Mouse (Mus musculus): ENCODE results near the gene 1700066M21Rik. TPM values are rescaled to one million over a fixed set of nuclear protein-coding genes. Genes with fewer than 3 reads are reported as not detected.

1700066M21Rik gene
- total RNA-seq (2021) = 10 to 100 TPM; 21.6 to 24.6 TPM

DNA sequence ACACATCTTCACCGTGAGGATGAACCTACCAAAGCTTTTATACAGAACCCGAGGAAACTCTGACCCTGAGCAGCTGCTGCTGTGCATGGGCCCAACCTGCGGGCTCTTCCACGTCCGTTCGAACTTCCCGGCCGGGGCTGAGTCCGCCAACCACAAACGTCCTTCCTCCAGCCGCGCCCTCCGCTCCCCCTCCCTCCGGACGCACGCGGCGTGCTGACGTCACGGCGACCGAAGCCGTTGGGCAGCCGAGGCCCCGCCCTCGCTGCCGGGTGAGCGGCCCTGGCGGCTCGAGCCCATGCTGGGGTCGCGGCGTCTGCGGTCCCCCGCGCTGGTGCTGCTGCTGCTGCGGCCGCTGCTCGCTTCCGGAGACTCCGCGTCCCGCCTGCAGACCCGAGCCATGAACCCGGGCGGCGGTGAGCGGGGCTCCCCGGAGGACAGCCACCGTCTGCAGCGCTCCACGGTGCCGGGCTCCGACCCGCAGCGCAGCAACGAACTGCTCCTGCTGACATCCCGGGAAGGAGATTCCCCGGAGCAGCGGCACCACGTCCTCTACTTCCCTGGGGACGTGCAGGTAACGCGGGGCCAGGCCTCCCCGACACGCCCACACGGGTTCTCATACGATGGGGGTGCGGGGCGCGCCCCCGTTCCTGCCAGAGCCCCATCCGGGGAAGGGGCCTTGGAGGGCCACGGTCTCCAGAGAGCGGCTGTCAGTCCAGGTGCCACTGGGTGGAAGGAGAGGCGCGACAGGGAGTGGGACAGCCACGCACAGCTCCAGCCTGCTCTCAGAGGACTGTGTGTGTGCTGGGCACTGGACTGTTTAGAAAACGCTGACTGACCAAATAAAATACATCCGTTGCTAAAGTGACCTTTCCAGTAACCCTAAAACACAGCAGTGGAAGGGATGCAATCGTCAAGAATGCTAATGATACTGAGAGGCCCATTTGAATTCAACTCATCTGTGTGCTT, at the start of gene 1700066M21Rik:
1700066M21Rik (plus strand) TSS at position 245 of the 966 bp plus-strand sequence.
- DNase-seq (ENCODE audit: low spot score in 2 of 2) = peak; percentile 95 to 96
- intact Hi-C loops (cut with DNase I) = no loop called here

DNA sequence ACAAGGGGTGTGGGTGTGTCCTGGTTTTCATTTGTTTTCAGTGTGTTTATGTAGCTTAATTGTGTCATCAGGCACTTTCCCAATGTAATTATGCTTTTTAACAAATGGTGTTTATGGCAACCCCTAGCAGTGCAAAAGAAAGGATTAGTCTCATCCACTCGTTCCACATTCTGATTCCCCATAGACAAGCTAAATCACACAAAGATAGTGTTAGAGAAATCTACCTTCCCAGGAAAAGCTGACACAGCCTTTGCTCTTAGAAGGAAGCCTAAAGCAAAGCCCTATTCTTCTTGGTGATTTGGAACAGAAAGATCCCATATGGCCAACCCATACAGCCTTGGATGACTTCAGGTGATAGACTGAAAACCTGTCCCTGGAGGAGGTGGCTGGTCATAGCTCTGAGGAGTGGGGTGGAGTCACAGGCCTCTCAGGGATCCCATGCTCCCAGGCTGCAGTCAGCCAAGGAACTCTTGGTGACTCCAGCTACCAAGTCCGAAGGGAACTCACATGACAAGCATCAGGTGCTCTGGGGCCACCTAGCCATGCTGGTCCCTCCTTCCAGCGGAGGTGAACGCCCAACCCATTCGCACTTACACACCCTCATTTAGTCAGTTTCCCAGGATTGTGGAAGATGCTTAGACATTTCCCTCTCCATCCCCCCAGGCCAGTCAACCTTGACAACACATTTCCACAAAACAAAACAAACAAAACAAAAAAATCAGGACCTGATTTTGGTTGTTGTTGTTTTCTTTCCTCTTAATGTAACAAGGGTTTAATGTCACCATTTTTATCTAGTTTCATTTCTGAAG, 47.9 kb upstream of the 1700066M21Rik start:
- intact Hi-C loops (cut with DNase I) = no loop called here
- no peak for DNase-seq (ENCODE audit: low spot score in 2 of 2)

DNA sequence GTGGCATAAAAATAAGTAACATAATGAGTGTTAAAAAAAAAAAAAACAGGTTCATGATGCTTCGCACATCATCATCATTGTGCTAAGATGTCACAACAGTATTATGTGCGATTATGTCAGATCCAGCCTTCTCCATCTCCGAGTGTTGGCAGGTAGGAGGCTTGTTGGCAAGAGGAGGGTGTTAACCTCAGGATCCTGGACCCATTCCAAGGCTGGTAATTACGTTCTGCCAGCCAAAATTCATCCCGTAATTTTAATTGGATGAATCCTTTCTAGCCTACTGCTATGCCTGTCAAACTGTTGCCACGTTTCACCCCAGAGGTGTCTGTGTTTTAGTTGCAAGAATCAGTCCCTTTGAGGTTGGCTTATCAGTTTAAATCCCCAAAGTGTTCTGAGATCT, 47.2 kb upstream of the 1700066M21Rik start:
- intact Hi-C loops (cut with DNase I) = no loop called here
- DNase-seq (ENCODE audit: low spot score in 2 of 2) = no peak

DNA sequence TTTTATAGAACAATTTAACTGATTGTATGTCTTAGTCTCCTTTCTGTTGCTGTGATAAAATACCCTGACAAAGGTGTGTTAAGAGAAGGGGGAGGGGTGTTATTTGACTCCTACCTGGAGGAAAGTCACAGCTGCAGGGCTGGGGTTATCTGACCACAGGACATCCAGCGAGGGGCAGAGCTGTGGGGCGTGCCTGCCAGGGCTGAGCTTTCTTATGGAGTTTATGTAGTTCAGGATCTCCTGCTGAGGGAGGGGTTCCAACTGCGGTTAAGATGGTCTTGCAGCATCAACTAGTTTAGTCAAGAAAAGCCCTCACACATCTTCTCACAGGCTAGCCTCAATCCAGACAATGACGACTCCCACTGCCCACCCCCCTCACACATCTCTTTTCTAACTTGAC, 45.4 kb upstream of the 1700066M21Rik start:
- DNase-seq (ENCODE audit: low spot score in 2 of 2) = no peak
- intact Hi-C loops (cut with DNase I) = no loop called here

DNA sequence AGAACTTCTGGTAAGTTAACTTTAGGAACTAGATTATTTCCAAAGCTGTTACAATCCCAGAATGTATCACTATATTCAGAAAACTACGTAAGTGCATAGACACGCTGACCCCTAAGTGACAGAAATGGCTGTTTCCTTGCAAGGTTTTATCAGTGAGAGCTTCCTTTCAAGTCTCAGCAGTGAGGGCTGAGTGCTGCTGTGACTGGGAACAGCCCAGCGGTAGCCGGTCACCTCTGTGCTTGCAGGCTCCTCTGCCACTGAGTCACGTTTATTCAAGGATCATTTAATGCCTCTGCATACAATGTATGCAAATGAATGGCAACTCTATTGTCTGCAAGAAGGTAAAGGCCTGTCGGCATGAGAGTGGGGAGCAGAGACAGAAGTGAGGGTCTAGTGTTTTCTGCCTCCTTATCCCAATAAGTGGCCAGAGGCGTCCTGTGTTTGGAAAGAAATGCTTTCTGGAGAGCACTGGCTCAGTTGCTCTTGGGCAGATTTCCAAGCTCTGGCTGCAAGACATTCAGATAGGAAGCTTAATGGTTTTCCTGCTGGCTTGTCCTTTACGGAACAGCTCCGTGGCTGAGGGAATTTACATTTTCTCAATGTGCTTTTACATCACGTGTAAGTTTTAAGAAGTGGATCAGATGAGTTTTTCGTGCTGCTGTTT, 43.7 kb upstream of the 1700066M21Rik start:
- DNase-seq (ENCODE audit: low spot score in 2 of 2) = no peak

DNA sequence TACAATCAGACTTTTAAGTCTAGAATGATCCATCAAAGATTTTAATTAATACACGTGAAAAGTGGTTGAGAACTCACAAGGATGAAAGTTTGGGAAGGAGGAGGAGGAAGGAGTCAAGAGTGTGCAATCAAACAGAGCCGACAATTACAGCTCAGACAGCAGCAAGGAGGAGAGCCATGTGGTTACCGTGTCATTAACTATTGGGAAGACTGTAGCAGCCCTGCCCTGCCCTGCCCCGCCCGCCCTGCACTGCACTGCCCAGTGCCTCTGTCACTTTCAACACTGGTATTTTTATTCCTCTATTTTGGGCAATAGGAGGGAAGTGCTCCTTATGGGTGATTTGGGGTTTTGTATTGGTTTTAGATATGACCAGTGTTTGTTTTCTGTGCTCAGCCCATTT, 42.2 kb upstream of the 1700066M21Rik start:
- DNase-seq (ENCODE audit: low spot score in 2 of 2) = no peak
- intact Hi-C loops (cut with DNase I) = loop anchor here (5.0 kb wide), 1 partner anchor 68 kb away; no protein-coding TSS in a partner anchor

More for the DNA sequence above, 43.7 kb upstream of the 1700066M21Rik start:
- intact Hi-C loops (cut with DNase I) = no loop called here

DNA sequence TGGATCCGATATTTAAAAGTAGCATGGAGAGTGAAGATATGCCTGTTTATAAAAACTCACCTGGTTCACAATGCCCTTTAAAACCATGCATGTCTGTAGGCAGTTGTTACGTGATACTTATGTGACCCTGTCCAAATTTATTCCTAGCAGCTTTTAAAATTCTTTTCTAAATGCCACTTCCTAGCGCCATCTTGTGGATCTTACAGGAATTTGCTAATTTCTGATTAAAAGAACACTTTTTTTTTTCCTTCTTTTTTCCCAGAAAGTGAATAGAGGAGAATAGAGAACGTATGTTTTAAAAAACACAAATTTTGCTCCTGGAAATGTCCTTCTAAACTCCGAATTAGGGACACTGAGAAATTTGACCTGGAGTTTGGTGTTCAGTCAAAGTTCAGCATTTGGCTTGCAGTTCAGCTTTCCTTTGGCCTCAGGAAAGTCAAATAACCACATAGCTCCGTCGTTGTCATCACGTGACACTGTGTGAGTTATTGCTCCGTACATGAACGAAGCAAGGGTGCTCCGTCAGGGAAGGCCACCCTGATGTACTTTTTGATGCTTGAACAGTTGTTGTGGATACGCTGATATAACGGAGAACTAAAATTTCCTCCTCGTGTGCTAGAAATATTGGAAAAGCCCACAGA, 38.1 kb upstream of the 1700066M21Rik start:
- peak in 1 of 2 experiments; percentile 40 for DNase-seq (ENCODE audit: low spot score in 2 of 2)
- intact Hi-C loops (cut with DNase I) = loop anchor here (5.0 kb wide), 1 partner anchor 72 kb away; no protein-coding TSS in a partner anchor

DNA sequence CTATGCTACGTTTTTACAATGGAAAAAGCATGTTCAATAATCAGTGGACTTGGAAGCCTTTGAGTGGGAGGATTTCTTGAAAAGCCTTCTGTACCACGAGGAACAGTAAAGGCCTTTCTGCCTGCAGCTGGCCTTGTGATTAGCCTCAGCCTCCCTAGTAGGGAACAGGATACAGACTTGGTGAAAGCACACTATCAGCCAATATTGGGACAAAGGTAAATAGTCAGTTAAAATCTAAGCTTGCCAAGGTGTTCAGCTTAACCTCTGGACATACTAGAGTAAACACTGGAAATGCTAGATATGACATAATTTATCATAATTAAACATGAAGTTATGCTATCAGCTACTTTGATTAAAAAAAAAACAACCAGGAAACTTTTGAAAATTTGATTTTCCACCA, 36.2 kb upstream of the 1700066M21Rik start:
- DNase-seq (ENCODE audit: low spot score in 2 of 2) = no peak
- intact Hi-C loops (cut with DNase I) = loop anchor here (10.0 kb wide), 1 partner anchor 156 kb away; no protein-coding TSS in a partner anchor

DNA sequence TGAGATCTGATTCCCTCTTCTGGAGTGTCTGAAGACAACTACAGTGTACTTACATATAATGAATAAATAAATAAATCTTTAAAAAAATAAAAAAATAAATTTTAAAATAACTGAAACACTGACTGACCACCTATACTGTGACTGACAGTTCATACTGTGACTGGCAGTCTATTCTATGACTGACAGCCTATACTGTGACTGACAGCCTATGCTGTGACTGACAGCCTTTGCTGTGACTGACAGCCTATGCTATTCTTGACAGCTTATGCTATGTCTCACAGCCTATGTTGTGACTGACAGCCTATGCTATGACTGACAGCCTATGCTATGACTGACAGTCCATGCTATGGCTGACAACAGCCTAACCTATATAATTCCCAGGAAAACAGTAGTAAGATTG, 29.9 kb upstream of the 1700066M21Rik start:
- no peak for DNase-seq (ENCODE audit: low spot score in 2 of 2)

DNA sequence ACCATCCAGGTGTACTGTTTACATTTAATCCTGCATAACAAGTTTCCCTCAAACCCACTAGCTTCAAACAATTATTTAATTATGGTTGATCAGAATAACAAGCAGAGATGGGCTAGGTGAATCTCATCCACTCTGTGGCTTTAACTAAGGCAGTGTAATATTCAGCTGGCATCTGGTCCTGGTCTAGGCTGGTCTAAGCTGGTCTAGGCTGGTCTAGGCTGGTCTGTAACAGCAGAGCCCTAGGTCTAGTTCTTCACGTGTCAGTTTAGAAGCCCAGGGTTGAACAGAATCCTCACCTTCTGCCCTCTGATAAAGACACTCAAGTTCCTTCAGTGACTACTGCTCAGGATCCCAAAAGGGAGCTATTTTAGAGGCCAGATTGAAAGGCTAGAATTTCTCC, 25.5 kb upstream of the 1700066M21Rik start:
- DNase-seq (ENCODE audit: low spot score in 2 of 2) = no peak
- intact Hi-C loops (cut with DNase I) = no loop called here

More for the DNA sequence above, 29.9 kb upstream of the 1700066M21Rik start:
- intact Hi-C loops (cut with DNase I) = loop anchor here (10.0 kb wide), 1 partner anchor 163 kb away; no protein-coding TSS in a partner anchor

DNA sequence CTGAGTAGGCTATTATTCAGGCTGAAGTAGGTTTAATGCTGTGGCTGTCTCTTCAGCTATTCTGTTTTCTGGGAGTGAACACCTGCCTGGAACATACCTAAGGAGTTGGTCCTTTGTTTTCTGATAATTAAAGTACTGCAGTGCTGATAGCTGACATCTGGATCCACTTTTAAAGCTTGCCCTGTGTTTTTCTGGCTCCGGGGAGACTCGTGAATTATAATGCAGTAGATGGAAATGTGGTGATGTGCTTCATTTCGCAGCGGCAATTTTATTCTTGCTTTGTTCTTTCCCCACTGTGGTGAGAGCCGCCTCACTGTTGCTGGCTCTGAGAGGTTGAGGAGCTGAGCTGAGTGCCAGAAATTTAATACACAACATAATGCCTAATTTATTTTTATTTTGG, 18.9 kb upstream of the 1700066M21Rik start:
- DNase-seq (ENCODE audit: low spot score in 2 of 2) = no peak
- intact Hi-C loops (cut with DNase I) = no loop called here

DNA sequence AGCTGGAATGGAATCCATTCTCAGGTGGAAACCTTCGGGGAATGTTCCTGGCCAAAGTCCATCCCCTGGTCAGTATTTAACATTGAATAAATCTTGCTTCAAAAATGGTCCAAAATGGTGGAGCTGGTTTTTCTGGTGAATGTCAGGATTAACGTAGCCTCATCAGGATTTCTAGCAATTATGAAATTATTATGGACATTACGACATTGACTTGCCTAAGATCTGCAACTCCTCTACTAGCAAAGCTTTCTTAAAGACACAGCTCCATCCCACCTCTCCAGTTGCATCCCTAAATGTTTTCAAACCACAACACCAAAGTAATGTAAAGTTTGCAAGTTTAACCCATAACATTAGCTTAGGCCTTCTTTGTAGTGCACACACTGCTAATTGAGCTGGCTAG, 10.0 kb upstream of the 1700066M21Rik start:
- intact Hi-C loops (cut with DNase I) = no loop called here
- DNase-seq (ENCODE audit: low spot score in 2 of 2) = no peak

DNA sequence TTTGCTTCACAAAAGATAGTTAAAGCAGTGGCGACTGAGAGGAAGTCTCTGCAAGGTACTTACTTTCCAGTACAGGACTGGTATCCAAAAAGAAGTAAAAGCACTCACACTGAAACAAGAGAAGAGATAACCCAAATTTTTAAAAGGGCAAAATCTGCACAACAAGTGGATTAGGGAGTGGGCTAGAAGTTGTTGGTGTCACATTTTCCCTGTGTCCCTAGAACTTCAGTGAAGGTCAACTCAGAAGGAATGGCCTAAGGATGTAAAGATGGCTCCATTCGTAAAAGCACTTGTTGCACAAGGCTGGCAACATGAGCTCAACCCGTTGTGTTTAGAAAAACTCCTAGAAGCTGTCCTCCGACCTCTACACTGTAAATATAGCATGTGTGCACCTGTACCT, 8.3 kb upstream of the 1700066M21Rik start:
- intact Hi-C loops (cut with DNase I) = no loop called here
- no peak for DNase-seq (ENCODE audit: low spot score in 2 of 2)

DNA sequence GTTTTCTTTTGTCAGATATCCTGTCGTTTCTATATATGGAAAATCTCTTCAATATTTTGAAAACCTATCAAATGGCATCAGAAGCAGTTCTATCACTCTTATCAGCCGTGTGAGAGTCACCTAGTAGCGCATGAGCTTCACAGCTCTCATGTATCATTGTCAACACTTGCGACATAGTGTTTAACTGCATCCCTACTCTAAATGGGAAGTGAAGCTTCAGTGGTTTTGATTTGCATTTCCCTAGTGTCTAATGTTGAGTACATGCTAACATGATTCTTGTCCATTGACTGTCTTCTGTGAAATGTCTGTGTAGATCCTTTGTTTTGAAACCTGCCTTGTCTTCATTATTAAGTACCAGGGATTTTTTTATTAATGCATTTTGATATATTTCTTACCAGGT, 7.0 kb upstream of the 1700066M21Rik start:
- intact Hi-C loops (cut with DNase I) = loop anchor here (5.0 kb wide), 1 partner anchor 112 kb away; no protein-coding TSS in a partner anchor
- DNase-seq (ENCODE audit: low spot score in 2 of 2) = no peak

DNA sequence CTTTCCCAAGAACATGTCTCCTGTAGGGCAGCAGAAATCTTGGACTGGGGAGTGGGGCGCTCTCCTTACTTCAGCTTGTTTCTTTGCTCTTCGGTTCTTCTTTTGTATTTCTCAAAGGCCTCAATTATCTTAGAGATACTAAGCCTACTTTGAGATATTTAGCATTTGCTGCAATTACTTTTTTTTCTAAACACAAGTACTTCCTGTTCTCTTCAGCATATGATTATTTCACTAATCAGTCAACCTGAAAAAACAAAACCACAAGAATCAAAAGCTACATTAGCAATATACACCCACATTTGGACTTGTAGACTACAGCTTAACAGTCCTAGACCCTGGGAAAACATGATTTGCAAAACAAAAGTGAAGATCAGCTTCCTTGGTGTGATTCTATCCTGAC, 2.1 kb upstream of the 1700066M21Rik start:
- intact Hi-C loops (cut with DNase I) = no loop called here
- no peak for DNase-seq (ENCODE audit: low spot score in 2 of 2)

DNA sequence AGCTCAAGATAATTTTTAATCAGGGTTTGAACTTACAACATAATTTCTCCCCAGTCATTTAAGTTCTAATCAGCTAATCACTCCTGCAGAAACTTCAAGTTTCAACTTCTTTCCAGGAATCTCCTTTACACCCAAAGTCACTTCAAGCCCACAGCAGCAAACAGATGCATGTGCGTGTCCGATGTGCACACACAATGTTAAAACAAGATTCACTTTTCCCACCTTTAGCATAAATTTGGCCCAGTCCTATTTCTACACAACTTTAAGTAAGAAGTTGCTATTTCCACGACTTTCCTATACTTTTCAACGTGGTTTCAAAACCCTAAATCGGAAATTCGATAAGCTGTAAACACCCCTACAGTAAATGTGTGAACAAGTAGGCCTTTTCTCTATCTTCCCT, 614 bp upstream of the 1700066M21Rik start:
- no peak for DNase-seq (ENCODE audit: low spot score in 2 of 2)
- intact Hi-C loops (cut with DNase I) = no loop called here

DNA sequence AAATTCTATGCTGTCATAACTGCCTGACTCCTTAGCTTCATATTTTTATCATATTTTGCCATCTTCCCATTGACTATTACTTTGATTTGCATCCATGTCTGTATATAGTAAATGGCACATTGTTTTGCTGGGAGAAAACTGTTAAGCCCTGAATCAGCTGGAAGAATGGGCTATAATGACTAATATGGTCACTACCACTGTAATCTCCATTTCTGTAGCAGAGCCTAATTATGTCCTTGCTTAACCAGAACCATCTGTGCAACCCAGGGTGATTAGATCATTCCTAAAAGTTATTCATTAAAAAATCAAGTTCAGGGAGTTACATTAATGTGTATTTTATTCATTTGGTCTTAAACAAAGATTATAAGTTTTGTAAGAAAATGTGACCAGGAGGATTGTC, 9.1 kb downstream of the 1700066M21Rik start:
- intact Hi-C loops (cut with DNase I) = no loop called here
- DNase-seq (ENCODE audit: low spot score in 2 of 2) = no peak

DNA sequence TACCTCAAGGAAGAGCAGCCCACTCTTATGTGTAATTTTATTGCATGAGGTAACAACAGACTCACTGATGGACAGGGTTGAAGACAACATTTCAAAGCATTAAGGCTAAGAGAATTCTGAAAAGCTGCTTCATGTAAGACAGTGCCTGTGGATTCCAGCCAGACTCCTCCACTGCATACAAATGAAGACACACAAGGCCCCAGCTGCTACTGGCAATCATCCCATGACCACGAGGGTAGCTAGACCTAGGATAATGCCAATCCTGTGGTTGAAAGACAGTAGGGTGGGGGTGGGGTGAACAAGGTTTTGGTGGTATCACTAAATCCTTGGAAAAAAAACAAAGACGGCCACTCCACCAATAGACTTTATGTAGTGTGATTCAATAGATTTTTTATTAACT, 10.5 kb downstream of the 1700066M21Rik start:
- peak; percentile 41 to 74 for DNase-seq (ENCODE audit: low spot score in 2 of 2)
- intact Hi-C loops (cut with DNase I) = no loop called here
